Mouse (Mus musculus) limb, embryonic 11.5 days (tissue): ENCODE measurements around the gene Wwc2. TPM values are rescaled to one million over a fixed set of nuclear protein-coding genes. Genes with fewer than 3 reads are reported as not detected.

Experiments used
- ATAC-seq: fragments of 200-750 bp; cut with Nextera tagmentation; 2 replicates; pipeline ENCODE4 v1.8.0; 2017; ENCODE audit warnings: low read depth; ENCODE audit not compliant: insufficient number of reproducible peaks, low FRiP score, low TSS enrichment
- DNase-seq: peaks from one replicate; pipeline ENCODE4 v3.0.0-alpha.2; 2015; ENCODE audit warnings: low spot score
- H3K27ac ChIP-seq: fragments of 300-500 bp; sonication (generic); replicated peaks from 2 replicates; pipeline ENCODE4 v1.5.1; 2014; ENCODE audit warnings: low read depth, mild to moderate bottlenecking, low read length
- H3K27me3 ChIP-seq: fragments of 300-500 bp; sonication (generic); 2 replicates; pipeline ENCODE4 v1.6.1; 2014; ENCODE audit warnings: mild to moderate bottlenecking, low read length, mixed read lengths; ENCODE audit not compliant: control insufficient read depth, insufficient read depth
- H3K36me3 ChIP-seq: fragments of 300-500 bp; sonication (generic); 2 replicates; pipeline ENCODE4 v1.6.1; 2014; ENCODE audit warnings: mild to moderate bottlenecking, low read length, moderate library complexity, mixed read lengths; ENCODE audit not compliant: control insufficient read depth, insufficient read depth
- H3K4me1 ChIP-seq: fragments of 300-500 bp; sonication (generic); 2 replicates; pipeline ENCODE4 v1.6.1; 2014; ENCODE audit warnings: low read length, mixed read lengths; ENCODE audit not compliant: control insufficient read depth, insufficient read depth
- H3K4me2 ChIP-seq: fragments of 300-500 bp; sonication (generic); 2 replicates; pipeline ENCODE4 v1.6.1; 2014; ENCODE audit warnings: low read depth, mild to moderate bottlenecking, moderate library complexity; ENCODE audit not compliant: severe bottlenecking
- H3K4me3 ChIP-seq: fragments of 300-500 bp; sonication (generic); 2 replicates; pipeline ENCODE4 v1.5.1; 2014; ENCODE audit warnings: low read depth, low read length
- H3K9ac ChIP-seq: fragments of 300-500 bp; sonication (generic); 2 replicates; pipeline ENCODE4 v1.6.1; 2014; ENCODE audit warnings: mild to moderate bottlenecking, low read length
- H3K9me3 ChIP-seq: fragments of 300-500 bp; sonication (generic); 2 replicates; pipeline ENCODE4 v1.6.1; 2016; ENCODE audit warnings: low read length; ENCODE audit not compliant: control insufficient read depth
- WGBS: fragments of 180-500 bp; shearing (Covaris S2); extraction: QIAGEN DNeasy Blood & Tissue Kit; methylation state at CpG from one replicate; pipeline ENCODE4 v1.1.7; 2014; 5-methylcytosine and 5-hydroxymethylcytosine counted together
- polyA plus RNA-seq: library from polyadenylated mRNA; unstranded; fragments of >200 nt; fragmentation: Nextera tagmentation; extraction: Ambion mirVana; gene quantifications from 2 replicates; pipeline ENCODE4 v1.2.1, GENCODE M21; 2014

Wwc2 gene
- polyA plus RNA-seq, 1 experiment from 2014 or later, result 11.6 TPM

GRCm38 (mm10) chr8:47859259-47859658 lies 131.5 kb downstream of the Wwc2 start:
- H3K9ac ChIP-seq, result no peak overlapping the region
- no peaks in the 10 kb centered on the region for H3K9me3 ChIP-seq
- WGBS, result 94% methylated on average over 12 of the region's 12 CpGs
- H3K27ac ChIP-seq, result no peak overlapping the region
- H3K36me3 ChIP-seq, result peaks cover 6% of the 10 kb centered on the region; the same call in 1 of the 2 replicates
- ATAC-seq (no peak), DNase-seq (no peak)
- no peaks in the 10 kb centered on the region for H3K27me3 ChIP-seq
- no peak overlapping the region for H3K4me3 ChIP-seq
- H3K4me2 ChIP-seq, result no peak overlapping the region
- no peaks in the 10 kb centered on the region for H3K4me1 ChIP-seq

GRCm38 (mm10) chr8:47853356-47853755 lies 137.4 kb downstream of the Wwc2 start:
- DNase-seq (no peak), ATAC-seq (no peak)
- H3K4me2 ChIP-seq, result no peak overlapping the region
- peaks cover 9% of the 10 kb centered on the region for H3K36me3 ChIP-seq
- 91% methylated on average over 5 of the region's 5 CpGs for WGBS
- H3K4me3 ChIP-seq, result no peak overlapping the region
- no peak overlapping the region for H3K27ac ChIP-seq
- H3K27me3 ChIP-seq, result no peaks in the 10 kb centered on the region
- H3K9ac ChIP-seq, result no peak overlapping the region
- H3K4me1 ChIP-seq, result peaks cover 17% of the 10 kb centered on the region
- no peaks in the 10 kb centered on the region for H3K9me3 ChIP-seq

- ATAC-seq (no peak), DNase-seq (no peak)
- H3K9ac ChIP-seq, result no peak overlapping the region
- peaks cover 17% of the 10 kb centered on the region for H3K4me1 ChIP-seq
- H3K36me3 ChIP-seq, result peaks cover 12% of the 10 kb centered on the region
- H3K4me2 ChIP-seq, result peak overlapping the region; percentile 36
- H3K9me3 ChIP-seq, result no peaks in the 10 kb centered on the region
- no peaks in the 10 kb centered on the region for H3K27me3 ChIP-seq
- 82% methylated on average over 5 of the region's 5 CpGs for WGBS
- no peak overlapping the region for H3K4me3 ChIP-seq
- no peak overlapping the region for H3K27ac ChIP-seq
Measured at GRCm38 (mm10) chr8:47852737-47853136, 138.0 kb downstream of the Wwc2 start.

GRCm38 (mm10) chr8:47851824-47852502 lies 138.8 kb downstream of the Wwc2 start:
- Histone ChIP-seq H3K4me1 (peaks cover 17% of the 10 kb centered on the region), H3K4me2 (peak overlapping the region; percentile 36), H3K9me3 (no peaks in the 10 kb centered on the region), H3K4me3 (no peak overlapping the region), H3K9ac (no peak overlapping the region), H3K27ac (peak overlapping the region; percentile 74), H3K27me3 (no peaks in the 10 kb centered on the region), H3K36me3 (peaks cover 10% of the 10 kb centered on the region)
- DNase-seq, result peak; percentile 59
- WGBS, result 24% methylated on average over 12 of the region's 12 CpGs
- peak; percentile 40; the same call in 1 of the 2 replicates for ATAC-seq

DNA sequence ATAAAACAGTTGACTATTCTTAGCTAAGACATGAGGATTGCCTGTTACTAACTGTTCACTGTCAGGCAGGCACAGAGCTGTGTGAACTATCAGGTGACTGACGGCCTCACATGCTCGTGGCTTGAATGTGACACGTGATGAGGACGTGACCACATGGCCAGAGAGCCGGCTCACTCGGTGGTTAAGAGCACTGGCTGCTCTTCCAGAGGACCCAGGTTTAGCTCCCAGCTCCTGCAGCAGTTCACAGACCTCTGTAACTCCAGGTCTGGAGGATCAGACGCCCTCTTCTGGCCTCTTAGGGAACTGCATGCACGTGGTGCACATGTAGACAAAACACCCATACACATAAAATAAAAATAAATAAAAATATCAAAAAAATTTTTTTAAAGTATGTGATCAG lies 140.9 kb downstream of the Wwc2 start:
- Histone ChIP-seq H3K4me1 (peaks cover 21% of the 10 kb centered on the region), H3K27ac (no peak overlapping the region), H3K9me3 (no peaks in the 10 kb centered on the region), H3K4me3 (no peak overlapping the region), H3K4me2 (no peak overlapping the region), H3K27me3 (no peaks in the 10 kb centered on the region), H3K9ac (no peak overlapping the region), H3K36me3 (peaks cover 10% of the 10 kb centered on the region)
- DNase-seq, result no peak
- no peak for ATAC-seq
- WGBS, result 81% methylated on average over 8 of the region's 8 CpGs

GRCm38 (mm10) chr8:47847931-47848330 lies 142.8 kb downstream of the Wwc2 start:
- Histone ChIP-seq H3K36me3 (peaks cover 10% of the 10 kb centered on the region), H3K27ac (no peak overlapping the region), H3K4me1 (peaks cover 18% of the 10 kb centered on the region), H3K27me3 (no peaks in the 10 kb centered on the region), H3K9ac (no peak overlapping the region), H3K9me3 (no peaks in the 10 kb centered on the region), H3K4me3 (no peak overlapping the region), H3K4me2 (no peak overlapping the region)
- no peak for DNase-seq
- ATAC-seq, result no peak
- WGBS, result 97% methylated on average over 6 of the region's 6 CpGs

DNA sequence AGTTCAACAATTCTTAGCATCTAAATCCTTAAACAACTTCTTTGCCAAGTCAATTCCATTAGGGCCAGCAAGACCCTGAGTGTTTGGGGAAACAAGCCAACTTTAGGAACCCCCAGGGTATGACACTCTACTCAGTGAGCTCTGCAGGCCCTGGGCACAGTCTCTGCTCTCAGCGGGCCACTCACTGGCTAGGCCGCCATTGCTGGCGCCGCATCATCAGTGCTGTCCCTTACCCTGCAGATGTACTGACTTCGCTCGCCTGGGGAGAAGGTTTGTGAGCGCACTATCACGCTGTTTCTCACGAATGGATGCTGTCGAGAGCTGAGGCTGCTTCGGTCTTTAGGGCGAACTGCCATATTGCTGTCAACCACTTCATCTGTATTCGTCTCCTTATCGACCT lies 143.6 kb downstream of the Wwc2 start:
- Histone ChIP-seq H3K9me3 (no peaks in the 10 kb centered on the region), H3K27me3 (no peaks in the 10 kb centered on the region), H3K4me2 (no peak overlapping the region), H3K4me1 (peaks cover 11% of the 10 kb centered on the region), H3K36me3 (peaks cover 10% of the 10 kb centered on the region), H3K4me3 (no peak overlapping the region), H3K27ac (no peak overlapping the region), H3K9ac (no peak overlapping the region)
- ATAC-seq, result no peak
- DNase-seq, result no peak
- WGBS, result 96% methylated on average over 14 of the region's 14 CpGs

- Histone ChIP-seq H3K36me3 (peaks cover 10% of the 10 kb centered on the region), H3K4me1 (0 out of 2 replicates have a peak, but pooled peaks cover 4% of the 10 kb centered on the region), H3K4me2 (no peak overlapping the region), H3K9me3 (no peaks in the 10 kb centered on the region), H3K27me3 (no peaks in the 10 kb centered on the region), H3K9ac (no peak overlapping the region), H3K27ac (0 out of 2 replicates have a peak overlapping the region, but pooled peaks have one; percentile 15), H3K4me3 (no peak overlapping the region)
- 59% methylated on average over 13 of the region's 13 CpGs for WGBS
- DNase-seq, result peak; percentile 41
- no peak for ATAC-seq
Measured at GRCm38 (mm10) chr8:47845956-47846355, 144.8 kb downstream of the Wwc2 start.

DNA sequence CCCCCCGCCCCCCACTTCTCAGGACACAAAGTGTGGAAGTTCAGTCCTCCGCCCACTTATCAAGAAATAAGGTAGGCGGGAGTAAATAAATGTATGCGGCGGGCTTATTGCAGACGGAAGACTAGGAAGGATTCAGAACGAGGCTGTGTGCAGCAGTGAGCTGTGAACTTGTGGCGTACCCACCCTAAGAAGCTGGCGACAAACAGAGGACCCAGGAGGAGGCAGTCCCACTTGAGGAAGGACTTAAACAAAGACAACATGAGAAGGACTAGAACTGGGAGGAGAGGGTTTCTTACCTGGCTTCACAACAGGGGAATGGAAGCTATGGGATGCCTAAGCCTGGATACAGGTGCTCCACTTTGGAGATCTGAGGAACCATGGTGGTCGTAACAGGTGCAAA lies 147.1 kb downstream of the Wwc2 start:
- 0 out of 2 replicates have a peak, but pooled peaks cover 4% of the 10 kb centered on the region for H3K4me1 ChIP-seq

More for the DNA sequence above, 147.1 kb downstream of the Wwc2 start:
- Histone ChIP-seq H3K9me3 (no peaks in the 10 kb centered on the region), H3K27ac (no peak overlapping the region), H3K4me2 (no peak overlapping the region), H3K36me3 (peaks cover 12% of the 10 kb centered on the region), H3K27me3 (no peaks in the 10 kb centered on the region), H3K9ac (no peak overlapping the region), H3K4me3 (no peak overlapping the region)
- no peak for ATAC-seq
- DNase-seq, result no peak
- whole genome bisulfite sequencing, result 95% methylated on average over 10 of the region's 10 CpGs
